ENCODE assay signal across 8 mouse cellular contexts in the genomic region with DNA sequence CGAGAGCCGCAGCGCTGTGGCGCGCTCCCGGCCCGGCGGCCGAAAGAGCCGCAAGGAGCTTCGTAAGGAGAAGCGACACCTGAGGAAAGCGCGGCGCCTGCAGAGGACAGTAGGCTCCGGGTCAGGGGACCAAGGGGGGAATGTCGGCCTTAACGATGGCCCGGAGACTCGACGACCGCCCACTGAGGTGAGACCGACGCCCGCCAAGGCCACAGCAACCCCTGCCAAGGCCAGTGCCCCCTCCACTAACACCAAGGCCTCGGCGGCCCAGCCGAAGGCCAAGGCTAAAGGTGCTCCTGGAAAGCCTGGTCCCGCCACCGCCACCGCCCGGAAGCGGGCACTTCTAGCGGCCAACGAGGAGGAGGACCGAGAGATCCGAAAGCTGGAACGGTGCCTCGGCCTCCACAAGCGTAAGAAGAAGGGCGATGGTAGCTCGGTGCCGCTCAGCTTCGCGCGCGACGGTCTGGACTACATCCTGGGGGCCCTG. TPM values are rescaled to one million over a fixed set of nuclear protein-coding genes. Genes with fewer than 3 reads are reported as not detected.
DNase-seq lines count a peak whose midpoint lies in the region; ATAC-seq and TF ChIP-seq lines count a peak whose summit lies in the region.

No protein-coding gene starts in this region.

- peak overlapping the region; percentile 88 for H3K4me2 ChIP-seq in limb, embryonic 12.5 days
- H3K4me2 ChIP-seq in stomach, postnatal 0 days (replicated peaks; ENCODE audit: low read depth), result peak overlapping the region; percentile 93

- WGBS in limb, embryonic 12.5 days, result under 1% methylated on average over 48 of the region's 48 CpGs
- under 1% methylated on average over 48 of the region's 48 CpGs for WGBS in stomach, postnatal 0 days

- TF ChIP-seq EP300 in stomach, postnatal 0 days (optimal IDR thresholded peaks at IDR 0.05), result no peak

- peak overlapping the region; percentile 94 for H3K4me3 ChIP-seq in limb, embryonic 12.5 days (replicated peaks)
- H3K4me3 ChIP-seq in stomach, postnatal 0 days (ENCODE audit: low read depth, low read length), result peak overlapping the region; percentile 91

- ATAC-seq in limb, embryonic 12.5 days (ENCODE audit: insufficient number of reproducible peaks, insufficient read depth, low FRiP score, low TSS enrichment, low read depth), result peak; percentile 73
- peak; percentile 70 for ATAC-seq in stomach, postnatal 0 days (ENCODE audit: low FRiP score, low TSS enrichment)

- no peak for TF ChIP-seq CTCF in stomach, postnatal 0 days (IDR thresholded peaks at IDR 0.05; ENCODE audit: low read depth)

- H3K9me3 ChIP-seq in limb, embryonic 12.5 days, result no peaks in the 10 kb centered on the region
- H3K9me3 ChIP-seq in stomach, postnatal 0 days (ENCODE audit: control insufficient read depth, low read length), result no peaks in the 10 kb centered on the region

- H3K27ac ChIP-seq in limb, embryonic 12.5 days, result peak overlapping the region; percentile 67
- peak overlapping the region; percentile 83 for H3K27ac ChIP-seq in stomach, postnatal 0 days (replicated peaks)

- H3K4me1 ChIP-seq in limb, embryonic 12.5 days (replicated peaks), result peaks cover 18% of the 10 kb centered on the region
- H3K4me1 ChIP-seq in stomach, postnatal 0 days (replicated peaks; ENCODE audit: control insufficient read depth, insufficient read depth), result peaks cover 4% of the 10 kb centered on the region; the same call in 1 of the 2 replicates

- DNase-seq in right cerebral cortex, postnatal 14 days, result peak; percentile 38
- no peak for DNase-seq in right cerebral cortex, adult 18-20 months
- peak; percentile 55 for DNase-seq in adipocyte (ENCODE audit: low spot score)
- peak; percentile 4 for DNase-seq in fibroblast of lung, adult 2 months (ENCODE audit: low read depth)
- peak; percentile 56 for DNase-seq in heart, postnatal 4 days
- peak; percentile 23 for DNase-seq in mesoderm, embryonic 11.5 days (ENCODE audit: low read depth, low spot score)
- DNase-seq in stomach, postnatal 0 days (ENCODE audit: low spot score), result peak; percentile 54

- H3K9ac ChIP-seq in limb, embryonic 12.5 days (replicated peaks), result peak overlapping the region; percentile 87
- H3K9ac ChIP-seq in stomach, postnatal 0 days (ENCODE audit: low read length), result peak overlapping the region; percentile 82

- H3K27me3 ChIP-seq in limb, embryonic 12.5 days, result peaks cover 4% of the 10 kb centered on the region; the same call in 1 of the 2 replicates
- H3K27me3 ChIP-seq in stomach, postnatal 0 days (ENCODE audit: control insufficient read depth, insufficient read depth, low read length), result no peaks in the 10 kb centered on the region

- peaks cover 41% of the 10 kb centered on the region for H3K36me3 ChIP-seq in limb, embryonic 12.5 days
- H3K36me3 ChIP-seq in stomach, postnatal 0 days (ENCODE audit: control insufficient read depth, insufficient read depth, low read length), result no peaks in the 10 kb centered on the region

RNA-seq across cellular contexts. Expression of a gene that starts 0.5 kb away (rescaled TPM):
- 10 to 100 TPM; 13.3 to 15.7 TPM for total RNA-seq in heart, postnatal 4 days (2021)
- 31.7 and 32.5 TPM in 2 replicates for polyA plus RNA-seq in limb, embryonic 12.5 days (2016; fragmentation: Nextera tagmentation; extraction: Ambion mirVana)
- 16.4 and 16.5 TPM in 2 replicates for polyA plus RNA-seq in stomach, postnatal 0 days (2015; fragmentation: Nextera tagmentation; extraction: Ambion mirVana)

RNA-seq across cellular contexts. Expression of a gene that starts 43.4 kb away (rescaled TPM):
- not detected for total RNA-seq in heart, postnatal 4 days (2021)
- polyA plus RNA-seq in limb, embryonic 12.5 days (2016; fragmentation: Nextera tagmentation; extraction: Ambion mirVana), result 0.20 and 0.33 TPM in 2 replicates
- polyA plus RNA-seq in stomach, postnatal 0 days (2015; fragmentation: Nextera tagmentation; extraction: Ambion mirVana), result 0.64 and 0.67 TPM in 2 replicates

RNA-seq across cellular contexts. Expression of a gene that starts 56.7 kb away (rescaled TPM):
- total RNA-seq in heart, postnatal 4 days (2021), result 10 to 100 TPM; 19.2 to 21.2 TPM
- 7.6 and 9.1 TPM in 2 replicates for polyA plus RNA-seq in limb, embryonic 12.5 days (2016; fragmentation: Nextera tagmentation; extraction: Ambion mirVana)
- polyA plus RNA-seq in stomach, postnatal 0 days (2015; fragmentation: Nextera tagmentation; extraction: Ambion mirVana), result 12.2 and 13.0 TPM in 2 replicates
